Mouse (Mus musculus) mouse trophoblast stem cell (cell line): Measurements from ENCODE around the gene Crxos.
"Not testable (repeated sequence)": the region's sequence is repeated elsewhere in the genome, so short reads cannot be mapped to it uniquely, and the experiment has no call there.

Source experiments
- in situ Hi-C, 2 experiments: fragments of 300-500 bp; cut with MseI, MboI; formaldehyde crosslinking; loops; 2 replicates in 1 of 2; 3 replicates in 1 of 2; pipeline ENCODE4 v1.15.1; 2025

Gene Crxos

DNA sequence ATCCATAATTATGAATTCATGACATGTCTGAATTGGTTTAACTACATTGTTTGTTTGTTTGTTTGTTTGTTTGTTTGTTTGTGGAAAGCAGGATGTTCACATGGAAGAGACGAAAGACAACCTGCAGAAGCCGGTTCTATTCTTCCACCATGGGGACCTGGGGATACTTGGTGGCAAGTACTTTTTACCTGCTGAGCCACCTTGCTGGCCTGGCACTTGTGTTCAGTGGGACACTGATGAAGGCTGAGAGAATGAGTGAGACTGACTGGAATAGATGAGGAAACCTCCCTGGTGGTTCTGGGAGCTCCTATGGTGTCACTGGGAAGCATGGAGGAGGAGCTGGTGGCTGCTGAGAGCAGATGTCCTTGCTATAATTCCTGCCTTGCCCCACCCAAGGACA, at the start of gene Crxos:
Gene Crxos, plus strand, starts transcription at position 301 of the 400 bp plus-strand sequence.
- in situ Hi-C loops, result no loop called here

DNA sequence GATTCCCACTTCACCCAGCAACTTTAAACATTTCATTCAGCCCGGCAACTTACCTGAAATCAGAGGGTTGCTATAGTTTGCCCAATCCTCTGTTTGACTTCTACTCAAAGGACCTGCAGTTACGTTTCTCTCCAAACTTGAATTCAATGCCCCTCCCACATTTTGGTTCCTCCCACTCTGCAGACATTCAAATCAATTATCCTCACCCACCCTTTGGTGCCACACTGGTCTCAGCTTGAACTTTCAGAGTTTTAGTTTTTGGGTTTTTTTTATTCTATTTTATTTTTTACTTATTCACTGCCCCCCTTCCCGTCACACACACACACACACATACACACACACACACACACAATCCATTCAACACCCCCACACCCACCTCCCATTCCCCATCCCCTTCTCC, 42.8 kb upstream of the Crxos start, which contains the start of gene Obox6:
Gene Obox6, minus strand, starts transcription at position 101 of the 400 bp plus-strand sequence.
- in situ Hi-C loops, result no loop called here

DNA sequence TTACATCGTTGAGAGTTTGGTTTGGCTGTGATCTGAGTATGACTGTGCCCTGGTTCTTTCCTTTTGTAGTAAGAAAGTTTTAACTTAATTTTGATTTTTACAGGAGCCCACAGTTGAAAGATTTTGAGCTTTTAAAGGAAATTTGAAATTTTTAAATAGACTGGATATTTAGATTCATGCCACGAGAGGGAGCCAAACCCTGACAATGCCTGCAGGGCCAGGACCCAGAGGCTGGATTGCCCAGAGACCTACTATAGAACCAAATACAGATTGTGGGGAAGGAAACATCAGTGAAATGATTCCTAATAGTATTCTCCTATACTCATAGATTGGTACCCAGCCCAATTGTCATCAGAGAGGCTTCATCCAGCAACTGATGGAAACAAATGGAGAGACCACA, 22.8 kb upstream of the Crxos start:
- in situ Hi-C loops, result no loop called here

DNA sequence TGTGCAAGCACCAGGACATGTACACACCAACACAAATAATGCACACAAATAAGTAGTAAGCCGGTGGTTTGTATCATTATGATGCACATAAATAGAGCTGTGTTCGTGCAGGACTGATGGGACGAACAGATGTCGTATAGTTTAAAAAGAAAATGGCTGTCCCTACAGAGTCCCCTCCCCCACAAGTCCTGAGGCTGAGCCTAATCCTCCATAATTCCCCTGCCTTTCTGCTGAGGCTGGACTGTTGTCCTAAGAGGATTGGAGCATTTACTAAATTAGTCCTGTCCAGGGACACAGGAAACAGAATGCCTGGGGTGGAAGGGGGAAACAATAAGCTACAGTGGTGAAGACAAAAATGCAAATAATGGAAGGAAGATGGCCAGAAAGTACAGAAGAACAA, 18.3 kb upstream of the Crxos start:
- in situ Hi-C loops, result no loop called here

DNA sequence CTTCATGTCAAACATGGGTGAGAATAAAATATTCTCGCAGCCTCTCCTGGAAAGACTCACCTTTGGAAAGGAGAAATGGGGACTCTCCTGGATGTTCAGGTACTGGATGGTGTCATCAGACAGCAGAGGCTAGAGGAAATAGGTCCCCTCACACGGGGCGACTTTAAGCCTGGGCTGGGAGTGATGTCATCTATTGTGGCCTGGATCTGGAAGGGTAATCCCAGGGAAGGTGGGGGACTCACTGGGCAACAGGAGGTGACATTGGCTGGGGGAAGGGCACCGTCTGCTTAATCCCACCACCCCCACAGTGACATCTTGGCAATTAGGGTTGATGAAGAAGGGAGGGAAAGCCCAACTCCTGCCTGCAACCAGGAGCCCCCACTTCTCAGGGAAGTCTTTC, 2.7 kb upstream of the Crxos start, which contains the start of gene Crx:
Gene Crx, minus strand, starts transcription at position 213 of the 400 bp plus-strand sequence.
- in situ Hi-C loops, result no loop called here

DNA sequence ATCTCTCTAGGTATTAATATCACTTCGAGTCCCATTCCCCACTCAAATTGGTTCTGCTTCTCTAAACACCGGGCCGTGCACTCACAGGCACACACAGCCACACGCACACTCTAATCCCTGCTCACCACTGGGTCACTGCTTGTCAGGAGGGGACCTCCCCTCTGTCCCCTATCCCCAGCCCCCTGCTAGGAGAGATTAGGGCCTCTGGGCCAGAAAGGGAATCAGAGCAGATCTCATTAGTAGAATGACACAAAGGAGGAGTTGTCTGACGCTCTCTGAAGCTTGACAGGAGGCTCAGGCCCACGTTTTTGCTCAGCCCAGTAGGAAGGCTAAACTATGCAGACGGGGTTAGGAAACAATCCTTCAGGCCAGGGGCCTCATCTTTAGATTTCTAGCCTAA, 1.0 kb upstream of the Crxos start:
- in situ Hi-C loops, result no loop called here

DNA sequence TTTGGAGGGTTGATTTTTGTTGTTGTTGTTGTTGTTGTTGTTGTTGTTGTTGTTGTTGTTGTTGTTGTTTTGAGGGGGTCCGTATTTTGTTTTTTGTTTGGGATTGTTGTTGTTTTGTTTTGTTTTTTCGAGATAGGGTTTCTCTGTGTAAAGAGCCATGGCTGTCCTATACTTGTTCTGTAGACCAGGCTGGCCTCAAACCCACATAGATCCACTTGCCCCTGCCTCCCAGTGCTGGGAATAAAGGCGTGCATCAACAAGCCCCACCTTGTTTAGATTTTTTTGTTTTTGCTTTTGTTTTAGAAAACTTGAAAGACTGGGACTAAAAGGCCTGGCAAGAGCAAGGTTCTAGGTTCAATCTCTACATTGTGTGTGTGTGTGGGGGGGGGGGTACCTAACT, 586 bp upstream of the Crxos start:
- in situ Hi-C loops, result no loop called here

DNA sequence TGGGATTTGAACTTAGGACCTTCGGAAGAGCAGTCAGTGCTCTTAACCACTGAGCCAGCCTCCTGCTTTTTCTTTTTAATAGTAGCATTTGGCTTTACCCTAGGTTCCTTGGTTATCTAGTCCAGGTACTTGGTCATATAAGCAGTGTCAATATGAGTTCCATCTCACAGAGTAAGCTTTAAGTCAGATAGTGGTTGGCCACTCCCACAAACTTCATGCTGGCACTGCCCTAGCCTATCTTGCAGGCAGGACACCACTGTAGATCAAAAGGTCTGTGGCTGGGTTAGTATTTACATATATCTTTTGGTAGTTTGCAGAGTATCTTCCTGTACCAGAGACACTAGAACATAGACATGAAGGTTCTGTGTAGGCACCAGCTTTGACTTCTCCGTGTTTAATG, 1.7 kb downstream of the Crxos start:
- in situ Hi-C loops, result no loop called here

DNA sequence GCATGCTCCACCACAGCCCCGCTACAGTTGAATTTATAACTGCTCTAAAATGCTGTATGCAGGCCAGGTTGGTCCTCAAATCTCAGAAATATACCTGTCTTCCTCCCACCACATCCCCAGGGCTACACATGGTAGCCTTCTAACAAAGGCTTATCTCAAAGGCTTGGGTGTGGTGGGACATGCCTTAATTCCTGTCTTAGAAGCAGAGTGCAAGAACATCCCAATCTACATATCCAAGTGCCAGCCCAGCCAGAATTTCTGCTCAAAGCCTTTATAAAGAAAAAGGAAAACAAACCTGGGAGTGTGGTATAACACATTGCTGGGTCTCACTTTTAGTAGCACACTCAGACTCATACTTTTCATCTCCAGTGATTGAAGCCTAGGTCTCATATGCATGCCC, 11.8 kb downstream of the Crxos start:
- in situ Hi-C loops, result no loop called here

DNA sequence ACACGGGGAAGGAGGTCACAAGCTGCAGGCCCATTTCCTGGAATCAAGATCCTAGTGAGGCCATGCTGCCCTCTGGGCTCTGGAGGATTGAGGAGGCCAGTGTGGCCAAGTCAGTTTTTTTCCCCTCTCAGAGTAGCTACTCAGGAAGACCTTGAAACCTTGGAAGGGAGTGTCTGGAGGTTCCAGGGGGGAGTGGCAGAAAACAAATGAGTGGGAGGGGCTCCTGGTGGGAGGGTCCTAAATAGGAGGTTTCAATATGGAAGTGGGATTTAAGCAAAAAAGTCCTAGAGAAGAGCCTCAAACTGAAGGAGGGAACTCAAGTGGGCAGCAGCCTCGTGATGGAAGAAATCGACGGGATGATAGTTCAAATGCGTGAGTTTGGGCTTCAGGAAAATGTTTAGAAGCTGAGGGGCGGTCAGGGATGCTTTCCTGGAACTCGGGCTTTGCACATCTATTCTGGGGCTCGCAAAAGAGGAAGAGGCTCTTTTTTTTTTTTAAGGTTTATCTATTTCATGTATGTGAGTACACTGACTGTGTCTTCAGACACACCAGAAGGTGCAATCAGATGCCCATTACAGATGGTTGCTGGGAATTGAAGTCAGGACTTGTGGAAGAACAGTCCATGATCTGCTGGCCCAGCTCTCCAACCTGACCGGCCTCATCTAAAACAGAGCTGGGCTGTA, 19.1 kb downstream of the Crxos start:
- in situ Hi-C loops, result no loop called here

DNA sequence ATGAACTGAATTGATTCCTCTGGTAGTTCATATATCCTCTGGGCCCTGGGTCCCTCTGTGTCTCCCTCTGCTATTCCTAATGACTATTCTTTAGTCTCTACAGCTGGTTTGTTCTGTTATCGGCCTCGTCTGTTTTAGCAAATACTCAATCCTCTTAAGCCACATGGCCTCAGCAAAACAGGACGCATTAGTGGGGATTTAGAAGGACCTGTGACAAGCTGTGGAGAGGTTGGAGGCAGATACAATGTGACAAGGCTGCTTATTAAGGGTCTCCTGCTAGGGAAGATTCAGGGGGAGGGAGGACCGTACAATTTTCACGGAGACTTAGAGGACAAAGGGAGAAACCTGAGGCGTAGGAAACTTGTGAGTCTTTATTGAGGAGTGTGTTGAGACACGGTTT, 23.4 kb downstream of the Crxos start:
- in situ Hi-C loops, result no loop called here

DNA sequence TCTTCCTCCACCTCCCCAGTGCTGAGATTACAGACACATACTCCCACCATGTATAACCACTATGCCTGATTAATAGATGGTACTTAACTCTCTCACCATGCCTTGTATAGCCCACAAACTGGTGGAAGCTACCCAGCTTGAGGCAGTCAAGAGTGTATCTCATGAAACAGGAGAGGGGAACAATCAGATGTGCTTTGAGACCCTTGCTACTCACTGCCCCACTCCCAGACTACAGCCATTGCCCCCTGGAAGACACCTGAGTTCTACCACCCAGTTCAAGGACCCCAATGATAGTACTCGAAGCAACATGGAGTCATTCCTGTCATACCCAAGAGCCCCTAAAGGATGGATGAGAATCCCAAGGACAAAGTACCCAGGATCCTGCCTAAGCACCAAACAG, 24.2 kb downstream of the Crxos start:
- in situ Hi-C loops, result no loop called here

DNA sequence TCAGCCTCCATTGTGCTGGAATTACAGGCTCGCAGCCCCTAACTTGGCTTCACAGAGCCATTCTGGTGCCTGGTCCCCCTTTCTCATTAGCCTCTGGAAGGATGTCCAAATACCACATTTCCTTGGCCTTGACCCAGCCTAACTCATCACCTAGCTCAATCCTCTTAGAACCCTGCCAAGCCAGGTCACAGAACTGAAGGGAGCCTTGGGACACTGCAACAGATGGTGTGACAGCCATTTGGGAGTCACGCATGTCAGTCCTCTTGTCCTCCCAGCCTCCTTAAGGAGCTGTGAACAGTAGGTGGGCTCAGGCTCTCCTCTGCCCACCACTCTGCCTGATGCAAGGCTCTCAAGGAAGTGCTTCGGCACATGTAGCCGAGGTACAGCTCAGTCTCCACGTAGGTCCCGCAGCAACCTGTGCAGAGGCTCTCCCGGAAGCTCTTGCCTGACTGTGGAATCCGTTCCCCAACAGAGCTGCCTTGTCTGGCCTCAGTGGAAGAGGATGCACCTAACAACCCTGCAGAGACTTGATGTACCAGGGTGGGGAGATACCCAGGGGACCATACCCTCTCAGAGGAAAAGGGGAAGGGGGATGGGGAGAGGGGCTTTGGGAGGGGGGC, 25.7 kb downstream of the Crxos start:
- in situ Hi-C loops, result no loop called here

DNA sequence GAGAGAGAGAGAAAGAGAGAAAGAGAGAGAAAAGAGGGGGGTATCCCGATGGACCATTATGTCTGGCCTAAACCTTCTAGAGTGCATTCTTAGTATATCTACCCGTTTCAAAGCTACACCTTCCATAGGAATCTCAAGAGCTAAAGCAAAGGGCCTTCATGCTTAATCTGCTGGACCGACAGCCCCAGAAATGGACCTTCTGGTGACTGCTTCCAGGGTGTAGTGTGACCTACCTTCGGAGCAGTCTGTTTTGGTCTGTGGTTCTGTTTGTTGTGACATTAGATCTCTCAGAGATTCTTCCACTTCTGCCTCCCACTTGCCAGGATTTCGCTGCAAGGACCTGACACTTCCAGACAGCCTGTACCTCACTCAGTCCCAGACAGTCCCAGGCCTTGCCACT, 28.1 kb downstream of the Crxos start:
- in situ Hi-C loops, result no loop called here

DNA sequence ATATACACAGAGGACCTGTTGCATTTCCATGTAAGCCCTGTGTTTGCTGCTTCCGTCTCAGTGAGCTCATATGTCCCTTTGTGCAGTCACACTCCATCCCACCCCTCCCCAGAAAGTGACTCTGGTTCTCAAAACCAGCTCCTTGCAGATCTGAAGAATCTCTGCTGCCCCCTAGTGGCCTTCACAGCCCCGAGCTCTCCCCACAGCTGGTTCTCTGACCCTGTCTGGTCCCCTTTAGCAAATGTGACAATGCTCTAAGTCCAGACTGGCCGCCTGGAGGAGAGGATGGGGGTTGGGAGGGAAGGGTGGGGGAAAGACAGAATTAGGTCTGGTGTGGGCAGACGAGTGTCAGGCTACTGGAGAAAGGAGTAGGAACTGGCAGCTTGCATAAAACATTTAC, 29.8 kb downstream of the Crxos start:
- in situ Hi-C loops, result no loop called here

DNA sequence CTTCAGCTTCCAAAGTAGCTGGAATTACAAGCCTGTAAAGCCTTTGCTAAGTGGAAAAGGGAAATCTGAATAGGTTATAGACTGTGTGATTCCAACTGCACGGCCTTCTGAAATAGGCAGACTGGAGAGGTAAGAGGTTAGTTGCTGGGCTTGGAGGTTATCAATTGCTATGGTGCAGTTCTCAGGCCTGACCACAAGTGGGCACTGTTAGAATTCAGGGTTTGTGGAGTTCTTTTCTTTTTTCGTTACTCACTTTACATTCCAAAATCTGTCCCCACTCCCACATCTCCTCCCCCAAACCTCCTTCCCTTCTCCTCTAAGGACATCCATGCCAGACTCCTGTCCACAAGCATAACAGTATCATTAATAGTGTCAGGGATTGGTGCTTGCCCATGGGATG, 31.8 kb downstream of the Crxos start:
- in situ Hi-C loops, result no loop called here

DNA sequence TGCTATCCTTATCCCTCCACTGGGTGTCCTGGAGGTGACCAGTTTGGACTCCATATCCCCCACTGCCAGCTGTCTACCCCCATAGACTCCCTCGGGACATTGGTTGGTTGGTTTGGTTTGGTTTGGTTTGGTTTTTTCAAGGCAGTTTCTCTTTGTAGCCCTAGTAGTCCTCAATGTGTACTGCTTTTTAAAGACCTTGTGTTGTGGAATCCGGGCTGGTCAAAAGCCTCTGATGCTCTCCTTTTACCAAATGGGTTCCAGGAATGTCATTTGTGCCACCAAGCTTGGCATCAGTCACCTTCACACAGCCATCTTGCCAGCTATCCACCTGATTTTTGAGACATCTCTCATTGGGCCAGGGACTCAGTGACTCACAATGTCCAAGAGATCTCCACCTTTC, 32.3 kb downstream of the Crxos start:
- in situ Hi-C loops, result no loop called here

DNA sequence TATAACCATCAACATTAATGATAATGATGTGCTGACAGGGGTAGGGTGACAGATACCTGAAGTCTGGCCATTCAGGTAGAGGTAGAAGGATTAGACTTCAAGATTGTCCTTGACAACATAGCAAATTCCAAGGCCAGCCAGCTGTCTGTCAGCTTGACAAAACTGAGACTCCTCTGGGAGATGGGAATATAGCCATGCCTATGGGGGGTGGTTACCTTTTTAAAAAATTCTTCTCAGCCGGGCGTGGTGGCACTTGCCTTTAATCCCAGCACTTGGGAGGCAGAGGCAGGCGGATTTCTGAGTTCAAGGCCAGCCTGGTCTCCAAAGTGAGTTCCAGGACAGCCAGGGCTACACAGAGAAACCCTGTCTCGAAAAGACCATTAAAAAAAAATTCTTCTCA, 33.3 kb downstream of the Crxos start:
- in situ Hi-C loops, result not testable (repeated sequence)

DNA sequence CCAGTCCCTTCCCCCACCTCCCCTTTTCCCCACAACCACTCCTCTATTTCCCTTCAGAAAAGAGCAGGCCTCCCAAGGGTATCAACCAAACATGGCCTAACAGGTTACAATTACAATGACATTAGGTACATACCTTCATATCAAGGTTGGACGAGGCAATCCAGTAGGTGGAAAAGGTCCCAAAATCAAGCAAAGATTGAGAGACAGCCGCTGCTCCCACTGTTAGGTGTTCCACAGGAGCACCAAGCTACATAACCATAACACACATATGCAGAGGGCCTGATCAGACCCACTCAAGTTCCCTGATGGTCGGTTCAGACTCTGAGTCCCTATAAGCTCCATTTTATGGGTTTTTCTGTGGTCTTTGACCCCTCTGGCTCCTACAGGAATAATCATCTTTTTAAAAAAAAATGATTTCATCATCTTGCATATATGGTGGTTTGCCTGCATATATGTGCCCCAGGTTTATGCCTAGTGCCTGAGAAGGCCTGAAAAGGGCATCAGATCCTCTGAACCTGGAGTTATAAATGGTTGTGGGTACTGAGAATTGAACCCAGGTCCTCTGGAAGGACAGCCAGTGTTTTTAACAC, 33.8 kb downstream of the Crxos start:
- in situ Hi-C loops, result no loop called here

DNA sequence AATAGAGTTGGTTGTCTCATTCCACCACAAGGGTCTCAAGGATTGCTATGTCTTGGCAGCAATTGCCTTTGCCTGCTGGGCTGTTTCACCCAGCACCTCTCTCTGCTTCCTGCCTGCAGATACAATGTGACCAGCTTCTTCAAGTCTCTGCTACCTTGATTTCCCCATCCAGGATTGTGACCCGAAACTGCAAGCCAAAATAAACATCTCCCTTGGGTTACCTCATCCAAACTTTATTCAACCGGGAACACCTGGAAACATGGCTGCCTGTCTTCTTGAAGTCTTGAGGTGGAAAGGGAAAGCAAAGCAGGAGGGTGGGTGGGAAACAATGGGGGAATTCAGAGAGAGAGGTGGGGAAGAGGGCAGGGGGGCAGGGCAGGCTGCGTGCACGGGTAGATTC, 34.6 kb downstream of the Crxos start:
- in situ Hi-C loops, result no loop called here

DNA sequence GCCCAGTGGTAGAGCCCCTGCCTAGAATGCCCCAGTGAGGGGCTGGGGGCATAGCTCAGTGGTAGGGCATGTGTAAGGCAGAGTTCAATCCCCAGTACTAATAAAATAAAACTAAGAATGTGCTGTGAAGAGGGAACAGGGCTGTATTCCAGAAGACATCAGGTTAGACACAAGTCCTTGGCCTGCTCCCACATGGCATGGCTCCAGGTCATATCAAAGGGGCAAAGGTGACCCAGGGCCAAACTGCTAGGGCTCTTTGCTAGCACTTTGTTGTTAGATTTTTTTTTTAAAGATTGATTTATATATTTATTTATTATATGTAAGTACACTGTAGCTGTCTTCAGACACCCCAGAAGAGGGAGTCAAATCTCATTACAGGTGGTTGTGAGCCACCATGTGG, 36.0 kb downstream of the Crxos start:
- in situ Hi-C loops, result no loop called here

DNA sequence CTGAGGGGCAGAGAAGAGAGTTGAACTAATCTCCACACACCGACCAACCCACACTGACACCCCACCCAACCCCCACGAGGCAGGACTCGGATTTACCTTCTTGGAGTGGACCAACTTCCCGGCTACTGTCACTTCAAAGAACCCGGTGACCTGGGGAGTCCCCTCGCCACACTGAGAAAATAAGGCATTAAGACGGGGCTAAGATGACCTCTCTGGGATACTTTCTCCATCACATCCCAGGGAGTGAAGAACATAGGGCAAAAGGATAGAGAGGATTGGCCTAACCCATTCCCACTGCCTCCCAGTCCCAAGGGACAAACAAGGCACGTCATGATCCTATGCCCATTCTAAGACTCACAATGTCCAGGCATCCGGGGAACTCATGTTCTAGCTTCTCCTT, 37.5 kb downstream of the Crxos start:
- in situ Hi-C loops, result no loop called here

DNA sequence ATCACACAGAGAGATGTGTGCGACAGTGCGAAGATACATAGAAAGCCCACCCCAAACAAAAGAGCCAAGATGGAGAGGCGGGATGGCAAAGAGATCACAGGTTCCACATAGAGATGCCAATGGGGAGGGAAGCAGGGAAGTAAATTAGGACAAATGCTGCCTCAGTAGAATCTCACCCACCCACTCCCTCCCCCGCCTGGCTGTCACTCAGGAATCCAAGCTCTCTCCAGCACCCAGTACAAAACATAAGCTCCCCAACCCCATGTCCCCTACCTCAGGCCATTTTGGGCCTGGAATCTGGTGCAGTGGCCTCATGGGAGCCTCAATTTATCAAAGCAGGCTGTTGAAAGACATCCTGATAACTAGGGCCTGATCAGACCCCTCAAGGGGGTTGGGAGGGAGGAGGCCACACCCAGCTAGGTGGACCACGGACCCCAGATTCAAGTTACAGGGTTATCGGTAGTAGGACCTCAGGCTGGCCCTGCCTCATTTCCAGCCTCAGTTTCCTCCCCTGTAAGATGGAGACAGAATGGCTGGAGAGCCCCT, 38.3 kb downstream of the Crxos start:
- in situ Hi-C loops, result no loop called here
